Mouse (Mus musculus) stomach, postnatal 0 days (tissue): ENCODE results near the gene Fpr1. TPM values are rescaled to one million over a fixed set of nuclear protein-coding genes. Genes with fewer than 3 reads are reported as not detected.

Source experiments
- ATAC-seq: fragments of 200-750 bp; cut with Nextera tagmentation; 2 replicates; pipeline ENCODE4 v1.8.0; 2017; ENCODE audit not compliant: low FRiP score, low TSS enrichment
- DNase-seq: peaks from one replicate; pipeline ENCODE4 v3.0.0-alpha.2; 2016; ENCODE audit warnings: low spot score
- H3K27ac ChIP-seq: fragments of 300-500 bp; sonication (generic); replicated peaks from 2 replicates; pipeline ENCODE4 v1.5.1; 2014; ENCODE audit warnings: mild to moderate bottlenecking, control low read depth
- H3K27me3 ChIP-seq: fragments of 300-500 bp; sonication (generic); 2 replicates; pipeline ENCODE4 v1.6.1; 2014; ENCODE audit warnings: low read length; ENCODE audit not compliant: control insufficient read depth, insufficient read depth
- H3K36me3 ChIP-seq: fragments of 300-500 bp; sonication (generic); 2 replicates; pipeline ENCODE4 v1.6.1; 2014; ENCODE audit warnings: low read length, mixed read lengths; ENCODE audit not compliant: control insufficient read depth, insufficient read depth
- H3K4me1 ChIP-seq: fragments of 300-500 bp; sonication (generic); replicated peaks from 2 replicates; pipeline ENCODE4 v1.6.1; 2014; ENCODE audit warnings: antibody characterized with exemption; ENCODE audit not compliant: control insufficient read depth, insufficient read depth
- H3K4me2 ChIP-seq: fragments of 300-500 bp; sonication (generic); replicated peaks from 2 replicates; pipeline ENCODE4 v1.6.1; 2014; ENCODE audit warnings: low read depth, mild to moderate bottlenecking, control low read depth, moderate library complexity
- H3K4me3 ChIP-seq: fragments of 300-500 bp; sonication (generic); 2 replicates; pipeline ENCODE4 v1.5.1; 2014; ENCODE audit warnings: low read depth, low read length, control low read depth
- H3K9ac ChIP-seq: fragments of 300-500 bp; sonication (generic); 2 replicates; pipeline ENCODE4 v1.6.1; 2014; ENCODE audit warnings: mild to moderate bottlenecking, low read length, control low read depth, mixed read lengths
- H3K9me3 ChIP-seq: fragments of 300-500 bp; sonication (generic); 2 replicates; pipeline ENCODE4 v1.6.1; 2016; ENCODE audit warnings: low read length; ENCODE audit not compliant: control insufficient read depth
- CTCF ChIP-seq: IDR thresholded peaks from 2 replicates; pipeline ENCODE4 v1.5.1; 2016; ENCODE audit warnings: antibody characterized with exemption, low read depth, mild to moderate bottlenecking, moderate library complexity
- EP300 ChIP-seq: optimal IDR thresholded peaks from 2 replicates; pipeline ENCODE3; 2016; ENCODE audit warnings: antibody characterized with exemption
- WGBS: fragments of 180-500 bp; shearing (Covaris S2); extraction: QIAGEN DNeasy Blood & Tissue Kit; methylation state at CpG from one replicate; pipeline ENCODE4 v1.1.7; 2014; 5-methylcytosine and 5-hydroxymethylcytosine counted together
- polyA plus RNA-seq: library from polyadenylated mRNA; unstranded; fragments of >200 nt; fragmentation: Nextera tagmentation; extraction: Ambion mirVana; gene quantifications from 2 replicates; pipeline ENCODE4 v1.2.1, GENCODE M21; 2015

Gene Fpr1
- polyA plus RNA-seq, 1 experiment from 2014 or later = 0.59 TPM

GRCm38 (mm10) chr17:17899268-17899667 lies 15.5 kb upstream of the Fpr1 start:
- no peak overlapping the region for H3K4me2 ChIP-seq
- H3K4me3 ChIP-seq = no peak overlapping the region
- ATAC-seq (no peak), DNase-seq (no peak)
- H3K9me3 ChIP-seq = no peaks in the 10 kb centered on the region
- H3K36me3 ChIP-seq = no peaks in the 10 kb centered on the region
- TF ChIP-seq EP300 (no peak), CTCF (peak; percentile 68)
- H3K27me3 ChIP-seq = no peaks in the 10 kb centered on the region
- no peak overlapping the region for H3K9ac ChIP-seq
- no peaks in the 10 kb centered on the region for H3K4me1 ChIP-seq
- 78% methylated on average over 2 of the region's 2 CpGs for WGBS
- no peak overlapping the region for H3K27ac ChIP-seq

GRCm38 (mm10) chr17:17896039-17896438 lies 12.3 kb upstream of the Fpr1 start:
- no peaks in the 10 kb centered on the region for H3K9me3 ChIP-seq
- no peak overlapping the region for H3K9ac ChIP-seq
- H3K36me3 ChIP-seq = no peaks in the 10 kb centered on the region
- H3K4me3 ChIP-seq = no peak overlapping the region
- no peak for DNase-seq
- WGBS = 2% methylated on average over 4 of the region's 4 CpGs
- no peak overlapping the region for H3K4me2 ChIP-seq
- no peaks in the 10 kb centered on the region for H3K4me1 ChIP-seq
- no peaks in the 10 kb centered on the region for H3K27me3 ChIP-seq
- H3K27ac ChIP-seq = no peak overlapping the region
- no peak for ATAC-seq
- no peak for TF ChIP-seq EP300
- TF ChIP-seq CTCF = peak; percentile 86

- Histone ChIP-seq H3K36me3 (no peaks in the 10 kb centered on the region), H3K4me3 (no peak overlapping the region), H3K4me1 (no peaks in the 10 kb centered on the region), H3K27me3 (no peaks in the 10 kb centered on the region), H3K4me2 (no peak overlapping the region), H3K27ac (no peak overlapping the region), H3K9ac (no peak overlapping the region), H3K9me3 (no peaks in the 10 kb centered on the region)
- TF ChIP-seq EP300 = no peak
- no peak for TF ChIP-seq CTCF
- no peak for DNase-seq
- 69% methylated on average over 2 of the region's 2 CpGs for whole genome bisulfite sequencing
- ATAC-seq = no peak
Observed at GRCm38 (mm10) chr17:17889732-17890425, 6.1 kb upstream of the Fpr1 start.

GRCm38 (mm10) chr17:17887774-17888248 lies 4.1 kb upstream of the Fpr1 start, which contains the start of the genes Fpr2 and Fpr3:
Fpr2 (plus strand) TSS chr17:17887824.
Fpr3 (plus strand) TSS chr17:17887852.
- WGBS = 45% methylated on average over 1 of the region's 1 CpGs
- ATAC-seq = no peak
- TF ChIP-seq CTCF (no peak), EP300 (no peak)

DNA sequence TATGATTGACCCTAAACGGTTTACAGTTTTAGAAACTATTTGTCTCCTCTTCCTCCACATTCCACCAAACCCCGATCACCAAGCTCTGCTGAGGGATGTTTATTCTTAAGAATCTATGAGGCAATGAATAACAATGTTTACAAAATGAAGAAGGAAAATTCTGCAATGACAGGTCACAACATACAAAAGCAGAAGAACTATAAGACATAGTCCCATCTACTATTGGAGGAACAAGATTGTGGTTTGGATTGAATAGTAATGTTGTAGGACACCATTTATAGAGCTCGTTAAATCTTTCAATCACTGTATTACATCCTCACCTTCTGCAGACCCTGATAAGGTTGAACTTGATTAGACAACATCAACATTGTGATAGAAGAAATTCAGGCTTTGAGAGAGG lies 1.1 kb downstream of the Fpr1 start:
- Histone ChIP-seq H3K4me3 (no peak overlapping the region), H3K4me2 (no peak overlapping the region), H3K9me3 (no peaks in the 10 kb centered on the region), H3K9ac (no peak overlapping the region), H3K36me3 (no peaks in the 10 kb centered on the region), H3K27ac (no peak overlapping the region), H3K27me3 (no peaks in the 10 kb centered on the region), H3K4me1 (no peaks in the 10 kb centered on the region)
- no peak for TF ChIP-seq EP300
- TF ChIP-seq CTCF = no peak
- no peak for ATAC-seq
- 71% methylated on average over 3 of the region's 3 CpGs for WGBS
- DNase-seq = no peak

More at GRCm38 (mm10) chr17:17887774-17888248, 4.1 kb upstream of the Fpr1 start, which contains the start of the genes Fpr2 and Fpr3:
- Histone ChIP-seq H3K4me1 (no peaks in the 10 kb centered on the region), H3K9me3 (no peaks in the 10 kb centered on the region), H3K4me3 (no peak within 1 kb of the TSS), H3K9ac (no peak within 1 kb of the TSS), H3K27ac (no peak within 1 kb of the TSS), H3K4me2 (no peak within 1 kb of the TSS), H3K36me3 (no peaks in the 10 kb centered on the region), H3K27me3 (no peaks in the 10 kb centered on the region)
- DNase-seq = no peak

- no peak for TF ChIP-seq EP300
- no peak for TF ChIP-seq CTCF
- no peaks in the 10 kb centered on the region for H3K9me3 ChIP-seq
- WGBS = 67% methylated on average over 1 of the region's 1 CpGs
- H3K4me2 ChIP-seq = no peak overlapping the region
- no peaks in the 10 kb centered on the region for H3K27me3 ChIP-seq
- no peak for DNase-seq
- H3K27ac ChIP-seq = no peak overlapping the region
- H3K36me3 ChIP-seq = no peaks in the 10 kb centered on the region
- no peak for ATAC-seq
- H3K4me1 ChIP-seq = no peaks in the 10 kb centered on the region
- no peak overlapping the region for H3K4me3 ChIP-seq
- no peak overlapping the region for H3K9ac ChIP-seq
Observed at GRCm38 (mm10) chr17:17879347-17879746, 4.4 kb downstream of the Fpr1 start.
